Mouse (Mus musculus) MEL (cell line): ENCODE data around the gene Tmem206. TPM values are rescaled to one million over a fixed set of nuclear protein-coding genes. Genes with fewer than 3 reads are reported as not detected.

Experiments
- DNase-seq: peaks from one replicate; pipeline ENCODE4 v3.0.0; 2011; ENCODE audit warnings: low read depth, low spot score
- H3K27ac ChIP-seq: 2 replicates; pipeline ENCODE4 v1.5.1; 2012; ENCODE audit warnings: low read depth, mild to moderate bottlenecking, control low read depth, low read length, moderate library complexity; ENCODE audit not compliant: control insufficient read depth
- H3K27me3 ChIP-seq, 2 experiments: fragments of 150-350 bp in 1 of 2; sonication (generic) in 1 of 2; 2 replicates each; pipeline ENCODE4 v1.6.1; 2012; ENCODE audit warnings: low read length in 2 of 2, mild to moderate bottlenecking in 2 of 2, improper control_type of control experiment in 1 of 2, moderate library complexity in 1 of 2; ENCODE audit not compliant: insufficient read depth in 2 of 2, control insufficient read depth in 1 of 2
- H3K36me3 ChIP-seq, 2 experiments: 2 replicates each; pipeline ENCODE4 v1.6.1; 2012 to 2014; ENCODE audit warnings: low read length in 2 of 2, improper control_type of control experiment in 1 of 2, inconsistent platforms in 1 of 2, mild to moderate bottlenecking in 1 of 2; ENCODE audit not compliant: insufficient read depth in 2 of 2, control insufficient read depth in 1 of 2
- H3K4me1 ChIP-seq, 2 experiments: fragments of 150-350 bp in 1 of 2; sonication (generic) in 1 of 2; 2 replicates each; pipeline ENCODE4 v1.6.1; 2012; ENCODE audit warnings: low read length in 2 of 2, improper control_type of control experiment in 1 of 2, mild to moderate bottlenecking in 1 of 2; ENCODE audit not compliant: insufficient read depth in 2 of 2, control insufficient read depth in 1 of 2
- H3K4me3 ChIP-seq, 2 experiments: fragments of 150-350 bp in 1 of 2; sonication (generic) in 1 of 2; 2 replicates each; pipeline ENCODE4 v1.5.1; 2012; ENCODE audit warnings: low read depth in 2 of 2, low read length in 2 of 2, mild to moderate bottlenecking in 2 of 2, moderate library complexity in 2 of 2, control low read depth in 1 of 2, improper control_type of control experiment in 1 of 2; ENCODE audit not compliant: control insufficient read depth in 1 of 2, insufficient read depth in 1 of 2
- H3K79me2 ChIP-seq: 2 replicates; pipeline ENCODE4 v1.6.1; 2012; ENCODE audit warnings: mild to moderate bottlenecking, low read length, moderate library complexity; ENCODE audit not compliant: control insufficient read depth, poor library complexity, insufficient read depth
- H3K9ac ChIP-seq: 2 replicates; pipeline ENCODE4 v1.6.1; 2012; ENCODE audit warnings: low read depth, mild to moderate bottlenecking, control low read depth, low read length, moderate library complexity; ENCODE audit not compliant: control insufficient read depth, poor library complexity, severe bottlenecking
- H3K9me3 ChIP-seq: fragments of 150-350 bp; sonication (generic); replicated peaks from 2 replicates; pipeline ENCODE4 v1.6.1; 2012; ENCODE audit warnings: mild to moderate bottlenecking, low read length, improper control_type of control experiment, moderate library complexity; ENCODE audit not compliant: insufficient read depth
- BHLHE40 ChIP-seq: IDR thresholded peaks from 2 replicates; pipeline ENCODE4 v1.6.1; 2012; ENCODE audit warnings: low read depth, mild to moderate bottlenecking, inconsistent platforms, low read length, improper control_type of control experiment, borderline replicate concordance
- CHD2 ChIP-seq: IDR thresholded peaks from 2 replicates; pipeline ENCODE4 v1.6.1; 2011; ENCODE audit warnings: low read length, improper control_type of control experiment
- E2F4 ChIP-seq: IDR thresholded peaks from 2 replicates; pipeline ENCODE4 v1.6.1; 2011; ENCODE audit warnings: low read depth, low read length, improper control_type of control experiment, borderline replicate concordance
- ETS1 ChIP-seq: IDR thresholded peaks from 2 replicates; pipeline ENCODE4 v1.6.1; 2012; ENCODE audit warnings: low read depth, mild to moderate bottlenecking, inconsistent platforms, low read length, improper control_type of control experiment, moderate library complexity
- GABPA ChIP-seq: IDR thresholded peaks from 2 replicates; pipeline ENCODE4 v1.6.1; 2012; ENCODE audit warnings: low read depth, mild to moderate bottlenecking, inconsistent platforms, low read length, improper control_type of control experiment, moderate library complexity
- GATA1 ChIP-seq: IDR thresholded peaks from 2 replicates; pipeline ENCODE4 v1.6.1; 2011; ENCODE audit warnings: low read depth, low read length, improper control_type of control experiment
- HCFC1 ChIP-seq: IDR thresholded peaks from 2 replicates; pipeline ENCODE4 v1.6.1; 2012; ENCODE audit warnings: low read depth, mild to moderate bottlenecking, inconsistent platforms, low read length, improper control_type of control experiment, moderate library complexity
- KAT2A ChIP-seq: conservative IDR thresholded peaks from 2 replicates; pipeline ENCODE4 v1.6.1; 2012; ENCODE audit warnings: low read depth, low read length, improper control_type of control experiment, inconsistent platforms
- MAFK ChIP-seq: IDR thresholded peaks from 2 replicates; pipeline ENCODE4 v1.6.1; 2011; ENCODE audit warnings: low read depth, mild to moderate bottlenecking, low read length, improper control_type of control experiment, borderline replicate concordance
- MAZ ChIP-seq: IDR thresholded peaks from 2 replicates; pipeline ENCODE4 v1.6.1; 2012; ENCODE audit warnings: low read depth, mild to moderate bottlenecking, inconsistent platforms, low read length, improper control_type of control experiment
- MXI1 ChIP-seq: IDR thresholded peaks from 2 replicates; pipeline ENCODE4 v1.6.1; 2011; ENCODE audit warnings: mild to moderate bottlenecking, low read depth, low read length, improper control_type of control experiment
- MYC ChIP-seq: IDR thresholded peaks from 2 replicates; pipeline ENCODE4 v1.6.1; 2011; ENCODE audit warnings: low read depth, mild to moderate bottlenecking, low read length, improper control_type of control experiment, moderate library complexity
- NELFE ChIP-seq: IDR thresholded peaks from 2 replicates; pipeline ENCODE4 v1.6.1; 2011; ENCODE audit warnings: low read depth, low read length, improper control_type of control experiment
- POLR2A ChIP-seq, 2 experiments: IDR thresholded peaks; 2 replicates each; pipeline ENCODE4 v1.6.1; 2011 to 2012; ENCODE audit warnings: low read length in 2 of 2, mild to moderate bottlenecking in 2 of 2, control low read depth in 1 of 2, improper control_type of control experiment in 1 of 2, low read depth in 1 of 2, moderate library complexity in 1 of 2; ENCODE audit not compliant: control insufficient read depth in 1 of 2, insufficient read depth in 1 of 2, poor library complexity in 1 of 2
- POLR2AphosphoS2 ChIP-seq: IDR thresholded peaks from 2 replicates; pipeline ENCODE4 v1.6.1; 2011; ENCODE audit warnings: low read length, improper control_type of control experiment
- RAD21 ChIP-seq: IDR thresholded peaks from 2 replicates; pipeline ENCODE4 v1.6.1; 2011; ENCODE audit warnings: mild to moderate bottlenecking, low read depth, low read length, improper control_type of control experiment
- SIN3A ChIP-seq: IDR thresholded peaks from 2 replicates; pipeline ENCODE4 v1.6.1; 2012; ENCODE audit warnings: low read length, improper control_type of control experiment, inconsistent platforms
- SMC3 ChIP-seq: IDR thresholded peaks from 2 replicates; pipeline ENCODE4 v1.6.1; 2011; ENCODE audit warnings: low read depth, low read length, improper control_type of control experiment
- TAL1 ChIP-seq: IDR thresholded peaks from 2 replicates; pipeline ENCODE4 v1.6.1; 2012; ENCODE audit warnings: mild to moderate bottlenecking, inconsistent platforms, low read length, moderate library complexity, mixed read lengths
- TBP ChIP-seq: IDR thresholded peaks from 2 replicates; pipeline ENCODE4 v1.8.0; 2011; ENCODE audit warnings: low read depth, low read length, improper control_type of control experiment
- TCF12 ChIP-seq: IDR thresholded peaks from 2 replicates; pipeline ENCODE4 v1.6.1; 2014; ENCODE audit warnings: low read depth, mild to moderate bottlenecking, inconsistent platforms, low read length, improper control_type of control experiment, moderate library complexity
- USF1 ChIP-seq: IDR thresholded peaks from 2 replicates; pipeline ENCODE4 v1.6.1; 2014; ENCODE audit warnings: low read depth, mild to moderate bottlenecking, inconsistent platforms, low read length, improper control_type of control experiment, moderate library complexity
- USF2 ChIP-seq, 2 experiments: IDR thresholded peaks; 2 replicates each; pipeline ENCODE4 v1.6.1; 2011 to 2012; ENCODE audit warnings: improper control_type of control experiment in 2 of 2, low read length in 2 of 2, borderline replicate concordance in 1 of 2, inconsistent platforms in 1 of 2, low read depth in 1 of 2, mild to moderate bottlenecking in 1 of 2; ENCODE audit not compliant: insufficient read depth in 1 of 2
- ZC3H11A ChIP-seq: IDR thresholded peaks from 2 replicates; pipeline ENCODE4 v1.6.1; 2012; ENCODE audit warnings: low read depth, mild to moderate bottlenecking, inconsistent platforms, low read length, improper control_type of control experiment
- ZMIZ1 ChIP-seq: IDR thresholded peaks from 2 replicates; pipeline ENCODE4 v1.6.1; 2012; ENCODE audit warnings: low read depth, mild to moderate bottlenecking, inconsistent platforms, low read length, improper control_type of control experiment, moderate library complexity
- ZNF384 ChIP-seq: IDR thresholded peaks from 2 replicates; pipeline ENCODE4 v1.6.1; 2012; ENCODE audit warnings: low read depth, mild to moderate bottlenecking, inconsistent platforms, low read length, improper control_type of control experiment
- polyA plus RNA-seq, 2 experiments: library from polyadenylated mRNA; stranded (reverse) in 1 of 2; unstranded in 1 of 2; fragments of >175 nt in 1 of 2; fragments of >200 nt in 1 of 2; gene quantifications; 2 replicates each; pipeline versions ENCODE4 v1.2.1 to v1.2.4; 2012; ENCODE audit warnings: low replicate concordance in 2 of 2, low read depth in 1 of 2; ENCODE audit not compliant: insufficient read length in 2 of 2, insufficient read depth in 1 of 2, missing spikeins in 1 of 2
- total RNA-seq: library from RNA; depleted of rRNA; stranded (reverse); fragments of 300-350 nt; gene quantifications from 2 replicates; pipeline ENCODE4 v1.2.3, GENCODE M21; 2012

The Tmem206 gene
- total and polyA plus RNA-seq, 3 experiments: 14.3 to 16.2 TPM; not detected in 1

DNA sequence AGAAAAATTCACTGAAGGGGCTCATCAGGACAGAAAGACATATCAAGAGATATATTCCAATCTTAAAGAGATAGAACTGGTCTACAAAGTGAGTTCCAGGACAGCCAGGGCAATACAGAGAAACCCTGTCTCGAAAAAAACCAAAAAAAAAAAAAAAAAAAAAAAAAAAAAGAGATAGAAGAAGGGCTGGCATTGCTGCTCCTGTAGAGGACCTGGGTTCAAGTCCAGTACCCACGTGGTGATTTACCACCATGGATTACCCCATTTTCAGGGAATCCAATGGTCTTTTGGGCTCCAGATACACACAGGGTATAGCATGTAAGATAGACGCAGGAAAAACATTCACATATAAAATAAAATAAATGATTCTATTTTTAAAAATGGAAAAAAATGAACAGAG is 55.1 kb downstream of the Tmem206 start:
- DNase-seq: no peak

DNA sequence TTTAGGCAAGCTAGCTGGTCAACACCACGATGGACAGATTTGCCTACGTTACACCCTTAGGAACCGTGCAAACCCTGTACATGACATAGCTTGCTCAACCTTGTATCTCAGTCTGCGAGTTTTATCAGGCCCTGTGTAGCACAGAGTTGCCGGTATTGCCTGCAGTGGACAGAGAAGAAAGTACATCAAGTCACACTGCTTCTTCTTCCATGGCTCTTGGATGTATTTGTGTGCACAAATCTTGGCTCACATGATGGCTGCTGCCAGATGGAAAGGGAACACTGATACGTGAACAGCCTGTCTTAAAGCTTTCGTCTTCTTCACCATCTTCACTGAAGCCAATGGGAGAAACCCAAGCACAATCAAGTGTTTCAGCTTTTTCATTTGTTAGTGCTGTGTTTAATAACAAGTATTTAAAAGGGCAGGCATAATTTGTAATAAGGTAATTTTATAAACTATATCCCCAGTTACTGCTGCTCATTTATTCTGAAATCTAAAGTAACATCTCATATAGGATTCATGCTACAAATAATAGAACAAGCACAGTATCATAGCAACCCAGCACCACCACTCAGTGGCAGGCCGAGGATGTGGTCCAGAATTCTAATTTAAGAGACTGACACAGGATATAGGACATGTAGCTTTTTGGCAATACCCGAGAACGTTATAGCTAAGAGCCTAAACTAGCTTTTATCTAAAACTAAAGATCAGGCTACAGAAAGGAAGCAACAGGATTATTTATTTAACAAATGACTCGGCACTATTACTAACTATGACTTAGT is 56.4 kb downstream of the Tmem206 start:
- Histone ChIP-seq H3K9ac (no peak overlapping the region), H3K27ac (no peak overlapping the region)

More for the DNA sequence above, 55.1 kb downstream of the Tmem206 start:
- no peaks in the 10 kb centered on the region for H3K9me3 ChIP-seq
- no peak overlapping the region for H3K9ac ChIP-seq
- H3K36me3 ChIP-seq: peaks cover 0 to 24% of the 10 kb centered on the region in 2 experiments; a peak in 2 of 4 replicates
- H3K27me3 ChIP-seq: no peaks in the 10 kb centered on the region
- no peak for TF ChIP-seq POLR2AphosphoS2
- peak; percentile 65; the same call in 1 of the 2 replicates for TF ChIP-seq ZNF384
- TF ChIP-seq MYC: no peak
- TF ChIP-seq MAZ: no peak
- peaks cover 10 to 13% of the 10 kb centered on the region in 2 experiments for H3K4me1 ChIP-seq
- no peak overlapping the region for H3K27ac ChIP-seq
- H3K4me3 ChIP-seq: no peak overlapping the region
- H3K79me2 ChIP-seq: peaks cover 38% of the 10 kb centered on the region

DNA sequence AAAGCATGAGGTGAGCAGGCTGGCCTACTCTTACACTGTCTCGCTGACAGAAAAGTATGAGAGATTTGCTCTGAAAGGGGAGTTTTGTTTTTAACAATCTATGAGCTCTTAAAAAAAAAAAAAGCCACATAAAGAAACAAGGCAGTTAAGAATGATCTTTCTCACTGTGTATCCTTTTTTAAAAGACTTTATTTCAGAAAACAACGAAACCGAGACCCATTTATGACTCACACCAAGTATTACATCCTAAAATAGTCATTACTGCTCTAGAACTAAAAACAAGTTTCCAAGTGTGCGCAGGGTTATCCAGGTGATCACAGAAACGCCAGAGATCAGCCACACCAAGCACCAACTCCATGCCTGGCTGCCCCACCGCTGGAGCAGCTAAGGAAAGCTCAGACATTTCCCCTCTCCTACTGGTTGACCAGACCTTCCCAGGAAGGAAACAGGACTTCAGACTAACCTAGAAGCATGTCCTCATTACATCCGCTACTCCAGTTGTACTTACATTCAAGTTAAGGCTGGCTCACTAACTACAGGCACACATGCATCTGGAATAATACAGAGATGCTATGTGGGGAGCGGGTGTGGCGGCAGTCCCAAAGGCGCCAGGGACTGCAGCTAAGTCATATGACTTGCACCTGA is 59.2 kb downstream of the Tmem206 start:
- Histone ChIP-seq H3K27ac (no peak overlapping the region), H3K9ac (no peak overlapping the region), H3K4me1 (peaks cover 6 to 13% of the 10 kb centered on the region in 2 experiments), H3K79me2 (peaks cover 38% of the 10 kb centered on the region), H3K27me3 (no peaks in the 10 kb centered on the region), H3K9me3 (no peaks in the 10 kb centered on the region), H3K4me3 (no peak overlapping the region), H3K36me3 (peaks cover 0 to 16% of the 10 kb centered on the region in 2 experiments; a peak in 2 of 4 replicates)
- DNase-seq: no peak
- TF ChIP-seq NELFE (no peak), KAT2A (no peak), RAD21 (no peak), CHD2 (no peak), BHLHE40 (no peak), POLR2A (IDR thresholded peaks at IDR 0.05; ENCODE audit: control insufficient read depth in 1 of 2, insufficient read depth in 1 of 2, low read depth in 1 of 2, low read length in 2 of 2, poor library complexity in 1 of 2) (no peak), SIN3A (no peak), ZC3H11A (no peak), TBP (no peak), HCFC1 (no peak)

More for the DNA sequence above, 56.4 kb downstream of the Tmem206 start:
- peaks cover 6 to 13% of the 10 kb centered on the region in 2 experiments for H3K4me1 ChIP-seq
- H3K27me3 ChIP-seq: no peaks in the 10 kb centered on the region
- H3K36me3 ChIP-seq: peaks cover 0 to 16% of the 10 kb centered on the region in 2 experiments; a peak in 2 of 4 replicates
- H3K79me2 ChIP-seq: peaks cover 35% of the 10 kb centered on the region
- TF ChIP-seq MAFK: no peak
- no peak for TF ChIP-seq ETS1
- no peak for TF ChIP-seq USF2 (IDR thresholded peaks at IDR 0.05; ENCODE audit: borderline replicate concordance in 1 of 2, insufficient read depth in 1 of 2, low read depth in 1 of 2, low read length in 2 of 2)
- TF ChIP-seq USF1: no peak
- no peak for TF ChIP-seq TCF12
- no peak for TF ChIP-seq ZNF384
- no peak for TF ChIP-seq GABPA
- no peak for TF ChIP-seq HCFC1
- no peak for TF ChIP-seq ZMIZ1
- no peak for TF ChIP-seq SMC3
- no peak for TF ChIP-seq TAL1
- TF ChIP-seq BHLHE40: no peak
- TF ChIP-seq RAD21: no peak
- TF ChIP-seq SIN3A: no peak
- no peak for TF ChIP-seq E2F4
- no peak for TF ChIP-seq ZC3H11A
- TF ChIP-seq GATA1: no peak
- TF ChIP-seq MAZ: no peak
- TF ChIP-seq MXI1: no peak
- H3K4me3 ChIP-seq: no peak overlapping the region
- H3K9me3 ChIP-seq: no peaks in the 10 kb centered on the region
- DNase-seq: no peak
